In the genomic region with DNA sequence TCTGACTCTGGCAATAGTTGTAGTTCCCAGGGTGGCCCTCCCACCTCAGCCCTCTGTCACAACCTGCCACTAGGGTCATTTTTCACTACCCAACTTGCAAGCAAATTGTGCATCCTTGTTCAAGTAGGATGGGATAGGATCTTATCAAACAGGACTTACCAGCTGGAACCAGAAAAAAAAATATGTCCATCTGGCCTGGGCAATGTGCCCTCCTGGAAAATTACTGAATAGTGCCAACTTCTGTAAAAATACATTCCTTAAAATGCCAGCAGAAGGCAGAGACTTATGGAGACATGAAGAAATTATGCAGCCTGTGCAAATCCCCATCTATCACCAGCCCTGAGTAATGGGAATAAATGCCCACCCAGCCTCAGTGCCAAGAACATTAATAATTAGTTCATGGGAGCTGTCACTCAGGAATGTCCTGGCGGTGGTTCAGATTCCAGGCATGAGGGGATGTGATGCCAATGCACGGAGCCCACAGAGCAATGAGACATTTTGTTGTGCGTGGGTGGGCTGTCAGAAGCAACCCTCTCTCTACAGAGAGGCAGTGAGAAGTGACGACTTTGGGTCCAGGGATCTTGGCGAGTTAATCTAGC, we compare ENCODE assay signal across 9 mouse cellular contexts.
DNase-seq lines count a peak whose midpoint lies in the region; ATAC-seq and TF ChIP-seq lines count a peak whose summit lies in the region.
"Had no signal": no experiment of that assay in that cellular context is flagged by ENCODE, and none has a peak within 500 bp of the region (broad histone marks: within the 10 kb centered on the region; RNA-seq: fewer than 3 reads in every experiment).

No protein-coding gene starts in this region.

- no peak for ATAC-seq in limb, embryonic 14.5 days (ENCODE audit: low FRiP score, low read depth)

- TF ChIP-seq POLR2A in limb, embryonic 14.5 days (IDR thresholded peaks at IDR 0.05; ENCODE audit: borderline replicate concordance, extremely low read depth, insufficient read depth, insufficient read length): no peak

- H3K27ac ChIP-seq in limb, embryonic 14.5 days (replicated peaks; ENCODE audit: low read depth, low read length): no peak overlapping the region
- H3K27ac ChIP-seq in limb, embryonic 10.5 days: no peak overlapping the region
- H3K27ac ChIP-seq: liver, embryonic 13.5 days had no signal

- H3K4me3 ChIP-seq in limb, embryonic 14.5 days (replicated peaks; ENCODE audit: low read length): no peak overlapping the region
- no peak overlapping the region for H3K4me3 ChIP-seq in limb, embryonic 10.5 days
- H3K4me3 ChIP-seq: liver, embryonic 13.5 days had no signal

- no peak overlapping the region for H3K9ac ChIP-seq in limb, embryonic 14.5 days (ENCODE audit: low read depth, low read length, severe bottlenecking)
- H3K9ac ChIP-seq: liver, embryonic 13.5 days had no signal

- DNase-seq in limb, embryonic 14.5 days (ENCODE audit: low spot score): peak; percentile 25
- DNase-seq in limb, embryonic 10.5 days (ENCODE audit: low spot score): no peak
- DNase-seq in cerebellum, postnatal 25 days: peak; percentile 93
- DNase-seq in layer of hippocampus, postnatal 14 days (ENCODE audit: low spot score in 2 of 2): peak; percentile 85 to 94
- DNase-seq in telencephalon, adult 2 months (ENCODE audit: low read depth, low spot score): peak; percentile 92
- DNase-seq in spleen, adult 12 weeks (ENCODE audit: low spot score): no peak
- DNase-seq in kidney, postnatal 14 days: no peak
- no peak for DNase-seq in heart, postnatal 36 days
- DNase-seq: liver, embryonic 13.5 days had no signal

- no peaks in the 10 kb centered on the region for H3K4me1 ChIP-seq in limb, embryonic 14.5 days (ENCODE audit: control insufficient read depth, insufficient read depth, low read length)
- H3K4me1 ChIP-seq in limb, embryonic 10.5 days: no peaks in the 10 kb centered on the region
- H3K4me1 ChIP-seq: liver, embryonic 13.5 days had no signal

- no peak overlapping the region for H3K4me2 ChIP-seq in limb, embryonic 14.5 days (replicated peaks; ENCODE audit: low read depth, low read length, severe bottlenecking)
- H3K4me2 ChIP-seq: liver, embryonic 13.5 days had no signal

- WGBS in limb, embryonic 14.5 days: 66% methylated on average over 5 of the region's 5 CpGs
- 82% methylated on average over 5 of the region's 5 CpGs for WGBS in limb, embryonic 10.5 days

- H3K27me3 ChIP-seq in limb, embryonic 14.5 days (ENCODE audit: control insufficient read depth, insufficient read depth, low read length): no peaks in the 10 kb centered on the region
- no peaks in the 10 kb centered on the region for H3K27me3 ChIP-seq in limb, embryonic 10.5 days (ENCODE audit: low read depth, poor library complexity, severe bottlenecking)
- H3K27me3 ChIP-seq: liver, embryonic 13.5 days had no signal

- H3K36me3 ChIP-seq in limb, embryonic 14.5 days (ENCODE audit: control insufficient read depth, insufficient read depth, low read length): no peaks in the 10 kb centered on the region
- H3K36me3 ChIP-seq in limb, embryonic 10.5 days: no peaks in the 10 kb centered on the region
- H3K36me3 ChIP-seq: liver, embryonic 13.5 days had no signal

- no peaks in the 10 kb centered on the region for H3K9me3 ChIP-seq in limb, embryonic 14.5 days (ENCODE audit: control insufficient read depth, low read length)
- no peaks in the 10 kb centered on the region for H3K9me3 ChIP-seq in limb, embryonic 10.5 days (replicated peaks)

- intact Hi-C loops in heart, postnatal 36 days (cut with DNase I): no loop called here

Comparison
In these comparisons a context has a peak if more than half of its experiments do, and no peak if none do; other contexts are left out.
1. DNase-seq: peak in limb, embryonic 14.5 days (single experiment), cerebellum, postnatal 25 days (2 of 2), layer of hippocampus, postnatal 14 days (2 of 2) and telencephalon, adult 2 months (single experiment); none in limb, embryonic 10.5 days (single experiment), spleen, adult 12 weeks (single experiment), kidney, postnatal 14 days (single experiment) and heart, postnatal 36 days (0 of 2).